Mouse (Mus musculus): ENCODE measurements around the gene Gfpt1. TPM values are rescaled to one million over a fixed set of nuclear protein-coding genes. Genes with fewer than 3 reads are reported as not detected.
"Not testable (repeated sequence)": the region's sequence is repeated elsewhere in the genome, so short reads cannot be mapped to it uniquely, and the experiment has no call there.

The Gfpt1 gene
- polyA plus RNA-seq, 1 experiment from 2014 or later = 16.4 TPM

- Histone ChIP-seq H3K4me2 (replicated peaks) (no peak overlapping the region), H3K9me3 (no peaks in the 10 kb centered on the region), H3K27ac (no peak overlapping the region), H3K27me3 (replicated peaks) (no peaks in the 10 kb centered on the region), H3K4me3 (no peak overlapping the region), H3K4me1 (peaks cover 14% of the 10 kb centered on the region; the same call in 1 of the 2 replicates), H3K9ac (no peak overlapping the region), H3K36me3 (no peaks in the 10 kb centered on the region)
- ATAC-seq (ENCODE audit: low FRiP score, low read depth) = no peak
- 93% methylated on average over 2 of the region's 2 CpGs for WGBS
Observed at GRCm38 (mm10) chr6:87044895-87045294, 2.2 kb downstream of the Gfpt1 start.

- WGBS = 80% methylated on average over 3 of the region's 3 CpGs
Observed at GRCm38 (mm10) chr6:87045507-87045906, 2.9 kb downstream of the Gfpt1 start.

GRCm38 (mm10) chr6:87048712-87049111 is 6.1 kb downstream of the Gfpt1 start:
- H3K27ac ChIP-seq; H3K4me2 ChIP-seq (replicated peaks); ATAC-seq (ENCODE audit: low FRiP score, low read depth); H3K9ac ChIP-seq; H3K4me1 ChIP-seq; H3K9me3 ChIP-seq; H3K27me3 ChIP-seq (replicated peaks); H3K4me3 ChIP-seq: not testable (repeated sequence)
- WGBS = 94% methylated on average over 7 of the region's 7 CpGs
- peaks cover 25% of the 10 kb centered on the region for H3K36me3 ChIP-seq

More at GRCm38 (mm10) chr6:87045507-87045906, 2.9 kb downstream of the Gfpt1 start:
- H3K9ac ChIP-seq = no peak overlapping the region
- no peak for ATAC-seq (ENCODE audit: low FRiP score, low read depth)
- H3K4me1 ChIP-seq = peaks cover 14% of the 10 kb centered on the region; the same call in 1 of the 2 replicates
- no peak overlapping the region for H3K4me2 ChIP-seq (replicated peaks)
- H3K27ac ChIP-seq = no peak overlapping the region
- H3K9me3 ChIP-seq = no peaks in the 10 kb centered on the region
- H3K27me3 ChIP-seq (replicated peaks) = no peaks in the 10 kb centered on the region
- no peak overlapping the region for H3K4me3 ChIP-seq
- no peaks in the 10 kb centered on the region for H3K36me3 ChIP-seq

GRCm38 (mm10) chr6:87051886-87052425 is 9.3 kb downstream of the Gfpt1 start:
- Histone ChIP-seq H3K27ac (no peak overlapping the region), H3K9me3 (no peaks in the 10 kb centered on the region), H3K4me3 (no peak overlapping the region), H3K4me2 (replicated peaks) (no peak overlapping the region), H3K27me3 (replicated peaks) (no peaks in the 10 kb centered on the region), H3K9ac (no peak overlapping the region), H3K36me3 (peaks cover 50% of the 10 kb centered on the region), H3K4me1 (no peaks in the 10 kb centered on the region)
- no peak for ATAC-seq (ENCODE audit: low FRiP score, low read depth)
- WGBS = 95% methylated on average over 10 of the region's 10 CpGs

- Histone ChIP-seq H3K9me3 (no peaks in the 10 kb centered on the region), H3K9ac (no peak overlapping the region), H3K4me1 (no peaks in the 10 kb centered on the region), H3K4me3 (no peak overlapping the region), H3K27ac (no peak overlapping the region), H3K36me3 (peaks cover 71% of the 10 kb centered on the region), H3K27me3 (replicated peaks) (no peaks in the 10 kb centered on the region), H3K4me2 (replicated peaks) (no peak overlapping the region)
- WGBS = 94% methylated on average over 8 of the region's 8 CpGs
- no peak for ATAC-seq (ENCODE audit: low FRiP score, low read depth)
Observed at GRCm38 (mm10) chr6:87054193-87054592, 11.5 kb downstream of the Gfpt1 start.

- no peak for ATAC-seq (ENCODE audit: low FRiP score, low read depth)
- Histone ChIP-seq H3K27me3 (replicated peaks) (no peaks in the 10 kb centered on the region), H3K9ac (no peak overlapping the region), H3K4me1 (no peaks in the 10 kb centered on the region), H3K9me3 (no peaks in the 10 kb centered on the region), H3K27ac (no peak overlapping the region), H3K36me3 (peaks cover 74% of the 10 kb centered on the region), H3K4me3 (no peak overlapping the region), H3K4me2 (replicated peaks) (no peak overlapping the region)
- WGBS = 92% methylated on average over 1 of the region's 1 CpGs
Observed at GRCm38 (mm10) chr6:87059754-87060153, 17.1 kb downstream of the Gfpt1 start.

- ATAC-seq (ENCODE audit: low FRiP score, low read depth) = no peak
- Histone ChIP-seq H3K36me3 (peaks cover 71% of the 10 kb centered on the region), H3K9ac (no peak overlapping the region), H3K27me3 (replicated peaks) (no peaks in the 10 kb centered on the region), H3K4me2 (replicated peaks) (no peak overlapping the region), H3K9me3 (no peaks in the 10 kb centered on the region), H3K4me3 (no peak overlapping the region), H3K27ac (no peak overlapping the region), H3K4me1 (no peaks in the 10 kb centered on the region)
- 95% methylated on average over 4 of the region's 4 CpGs for WGBS
Observed at GRCm38 (mm10) chr6:87063586-87063985, 20.9 kb downstream of the Gfpt1 start.

- H3K27me3 ChIP-seq (replicated peaks) = no peaks in the 10 kb centered on the region
- peaks cover 73% of the 10 kb centered on the region for H3K36me3 ChIP-seq
- no peak overlapping the region for H3K27ac ChIP-seq
- no peak for ATAC-seq (ENCODE audit: low FRiP score, low read depth)
- H3K4me2 ChIP-seq (replicated peaks) = no peak overlapping the region
- H3K4me3 ChIP-seq = no peak overlapping the region
- 89% methylated on average over 2 of the region's 2 CpGs for whole genome bisulfite sequencing
- H3K9me3 ChIP-seq = no peaks in the 10 kb centered on the region
- no peak overlapping the region for H3K9ac ChIP-seq
- no peaks in the 10 kb centered on the region for H3K4me1 ChIP-seq
Observed at GRCm38 (mm10) chr6:87068209-87068608, 25.6 kb downstream of the Gfpt1 start.

- 89% methylated on average over 7 of the region's 7 CpGs for WGBS
- no peak overlapping the region for H3K27ac ChIP-seq
- H3K36me3 ChIP-seq = peaks cover 73% of the 10 kb centered on the region
- no peak overlapping the region for H3K9ac ChIP-seq
- ATAC-seq (ENCODE audit: low FRiP score, low read depth) = no peak
- H3K27me3 ChIP-seq (replicated peaks) = no peaks in the 10 kb centered on the region
- H3K4me1 ChIP-seq = no peaks in the 10 kb centered on the region
- no peak overlapping the region for H3K4me3 ChIP-seq
- H3K4me2 ChIP-seq (replicated peaks) = no peak overlapping the region
- H3K9me3 ChIP-seq = no peaks in the 10 kb centered on the region
Observed at GRCm38 (mm10) chr6:87069195-87069900, 26.7 kb downstream of the Gfpt1 start.

GRCm38 (mm10) chr6:87070641-87071040 is 28.0 kb downstream of the Gfpt1 start:
- 93% methylated on average over 4 of the region's 4 CpGs for WGBS
- Histone ChIP-seq H3K9ac (no peak overlapping the region), H3K27ac (no peak overlapping the region), H3K4me2 (replicated peaks) (no peak overlapping the region), H3K9me3 (no peaks in the 10 kb centered on the region), H3K36me3 (peaks cover 66% of the 10 kb centered on the region), H3K4me1 (no peaks in the 10 kb centered on the region), H3K4me3 (no peak overlapping the region), H3K27me3 (replicated peaks) (no peaks in the 10 kb centered on the region)
- no peak for ATAC-seq (ENCODE audit: low FRiP score, low read depth)

GRCm38 (mm10) chr6:87072759-87073158 is 30.1 kb downstream of the Gfpt1 start:
- H3K4me2 ChIP-seq (replicated peaks) = no peak overlapping the region
- no peak overlapping the region for H3K9ac ChIP-seq
- no peaks in the 10 kb centered on the region for H3K9me3 ChIP-seq
- H3K36me3 ChIP-seq = peaks cover 57% of the 10 kb centered on the region
- no peak for ATAC-seq (ENCODE audit: low FRiP score, low read depth)
- H3K27ac ChIP-seq = no peak overlapping the region
- H3K27me3 ChIP-seq (replicated peaks) = no peaks in the 10 kb centered on the region
- WGBS = 94% methylated on average over 4 of the region's 4 CpGs
- no peak overlapping the region for H3K4me3 ChIP-seq
- H3K4me1 ChIP-seq = no peaks in the 10 kb centered on the region

- Histone ChIP-seq H3K27ac (no peak overlapping the region), H3K4me2 (replicated peaks) (no peak overlapping the region), H3K9me3 (no peaks in the 10 kb centered on the region), H3K4me1 (no peaks in the 10 kb centered on the region), H3K36me3 (peaks cover 51% of the 10 kb centered on the region), H3K9ac (no peak overlapping the region), H3K27me3 (replicated peaks) (no peaks in the 10 kb centered on the region), H3K4me3 (no peak overlapping the region)
- WGBS = 79% methylated on average over 3 of the region's 3 CpGs
- ATAC-seq (ENCODE audit: low FRiP score, low read depth) = no peak
Observed at GRCm38 (mm10) chr6:87075092-87075685, 32.5 kb downstream of the Gfpt1 start.

All from neural tube, embryonic 12.5 days (tissue).